Mouse (Mus musculus) spleen, postnatal 0 days (tissue): ENCODE measurements around the gene Gm28557. TPM values are rescaled to one million over a fixed set of nuclear protein-coding genes. Genes with fewer than 3 reads are reported as not detected.

Experiments used
- polyA plus RNA-seq: library from polyadenylated mRNA; unstranded; fragments of >200 nt; fragmentation: Nextera tagmentation; extraction: Ambion mirVana; gene quantifications from 2 replicates; pipeline ENCODE4 v1.2.1, GENCODE M21; 2015

Gm28557 gene
- polyA plus RNA-seq = 1.3 and 1.5 TPM in 2 replicates

GRCm38 (mm10) chr13:67108194-67108820, at the start of gene Gm28557:
Gene Gm28557, minus strand, starts transcription at chr13:67108604.

GRCm38 (mm10) chr13:67121360-67121759, 13.0 kb upstream of the Gm28557 start, which contains the start of gene Zfp759:
Gene Zfp759, plus strand, starts transcription at chr13:67121660.

GRCm38 (mm10) chr13:67116163-67116562, 7.8 kb upstream of the Gm28557 start, which contains the start of gene Rslcan18:
Gene Rslcan18, minus strand, starts transcription at chr13:67116263.

DNA sequence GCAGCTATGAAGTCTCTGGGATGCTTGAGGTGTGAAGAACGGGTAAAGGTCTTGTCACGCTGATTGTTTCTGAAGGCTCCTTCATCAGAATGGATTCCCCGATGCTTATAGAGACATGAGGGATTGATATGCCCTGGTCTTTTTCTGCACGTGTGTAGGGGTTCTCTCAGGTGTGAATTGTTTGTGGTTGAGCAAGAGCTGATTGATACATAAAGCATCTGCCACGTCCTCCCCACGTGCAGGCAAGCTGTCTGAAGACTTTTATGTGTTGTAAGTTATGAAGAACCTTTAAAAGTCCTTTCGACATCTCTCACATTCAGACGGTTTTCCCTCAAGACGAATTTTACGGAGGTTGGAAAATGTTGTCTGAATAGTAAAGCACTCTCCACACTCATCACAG, 10.5 kb downstream of the Gm28557 start, which contains the start of gene Zfp708:
Gene Zfp708 (minus strand): TSS at position 101 of the 400 bp plus-strand sequence.

DNA sequence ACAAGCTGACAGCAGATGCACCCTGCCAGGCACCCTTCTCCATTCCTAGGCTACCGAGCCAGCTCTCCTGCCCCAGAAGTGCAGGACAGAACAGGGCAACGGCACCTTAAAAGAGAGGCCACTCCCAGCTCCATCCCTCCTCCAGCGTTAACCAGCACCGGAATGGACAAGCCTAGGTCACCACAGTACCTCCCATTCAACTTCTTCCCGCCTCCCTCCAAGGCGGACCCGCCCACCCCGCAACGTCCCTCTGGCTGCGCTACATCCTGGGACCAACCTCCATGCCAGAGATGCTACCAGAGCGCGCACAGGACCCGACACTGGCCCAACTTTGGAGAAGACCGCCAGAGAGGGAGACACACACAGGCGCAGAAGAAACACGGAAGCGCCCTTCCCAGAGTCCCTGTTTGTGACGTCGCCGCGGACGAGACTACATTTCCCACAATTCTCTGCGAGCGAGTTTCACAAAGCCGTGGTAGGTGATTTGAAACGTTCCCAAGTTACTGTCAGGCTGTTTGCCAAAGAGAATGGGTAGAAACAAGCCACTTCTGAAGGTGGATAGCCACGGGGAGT, 47.5 kb downstream of the Gm28557 start, which contains the start of gene Zfp712:
Gene Zfp712 (minus strand): TSS at position 385 of the 573 bp plus-strand sequence.

Other genes with a start within 250 kb of the Gm28557 start
- 0.26 and 0.84 TPM in 2 replicates for gene Gm10767, start 203.7 kb downstream of the Gm28557 start, polyA plus RNA-seq
- gene Zfp712, start 47.4 kb downstream of the Gm28557 start, polyA plus RNA-seq = 0.94 and 1.3 TPM in 2 replicates
- gene Zfp708, start 10.6 kb downstream of the Gm28557 start, polyA plus RNA-seq = 1.6 and 1.8 TPM in 2 replicates
- 0.10 and 0.18 TPM in 2 replicates for gene Rslcan18, start 7.7 kb upstream of the Gm28557 start, polyA plus RNA-seq
- 0.47 and 0.56 TPM in 2 replicates for gene Zfp759, start 13.1 kb upstream of the Gm28557 start, polyA plus RNA-seq
- gene Rsl1, start 64.6 kb upstream of the Gm28557 start, polyA plus RNA-seq = 1.9 and 3.0 TPM in 2 replicates
- gene Zfp455, start 85.9 kb upstream of the Gm28557 start, polyA plus RNA-seq = 0.48 and 0.76 TPM in 2 replicates
- gene Zfp458, start 169.9 kb upstream of the Gm28557 start, polyA plus RNA-seq = 0.95 and 1.1 TPM in 2 replicates
- gene Zfp457, start 197.9 kb upstream of the Gm28557 start, polyA plus RNA-seq = 0.49 and 0.53 TPM in 2 replicates
- gene Zfp595, start 224.0 kb upstream of the Gm28557 start, polyA plus RNA-seq = 1.3 TPM in 2 replicates